Mouse (Mus musculus): ENCODE results near the gene Tmem121.
"Not testable (repeated sequence)": the region's sequence is repeated elsewhere in the genome, so short reads cannot be mapped to it uniquely, and the experiment has no call there.

Tmem121 gene

DNA sequence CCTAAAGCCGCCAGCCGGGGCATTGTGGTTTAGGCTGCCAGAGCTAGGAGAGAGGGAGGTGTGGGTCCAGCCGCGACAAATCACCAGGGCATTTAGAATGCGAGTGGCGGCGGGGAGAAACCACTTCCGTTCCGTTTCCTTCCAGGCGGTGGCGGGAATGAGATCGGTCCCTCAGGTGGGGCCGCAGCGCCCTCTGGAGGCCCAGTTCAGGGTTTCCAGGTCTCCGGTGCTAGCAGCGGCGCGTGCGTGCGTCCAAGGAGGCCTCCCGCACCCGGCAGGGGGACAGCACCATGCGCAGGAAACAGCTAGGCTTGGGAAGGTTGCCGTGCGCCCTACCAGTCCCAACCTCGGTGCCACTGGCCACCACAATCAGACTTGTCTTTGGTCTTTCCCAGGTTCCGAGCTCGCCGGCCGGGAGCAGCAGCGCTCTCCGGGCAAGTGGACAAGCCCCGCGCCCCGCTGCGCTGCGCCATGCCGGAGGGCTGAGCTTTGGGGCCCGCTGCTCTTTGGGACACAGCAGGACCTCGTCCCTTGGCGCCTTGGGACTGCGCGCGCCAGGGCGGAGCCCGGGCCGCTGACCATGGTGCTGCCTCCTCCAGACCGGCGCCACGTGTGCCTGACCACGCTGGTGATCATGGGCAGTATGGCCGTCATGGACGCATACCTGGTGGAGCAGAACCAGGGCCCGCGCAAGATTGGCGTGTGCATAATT lies 2.0 kb downstream of the Tmem121 start:
- peak; percentile 85 for DNase-seq (ENCODE audit: low spot score)

DNA sequence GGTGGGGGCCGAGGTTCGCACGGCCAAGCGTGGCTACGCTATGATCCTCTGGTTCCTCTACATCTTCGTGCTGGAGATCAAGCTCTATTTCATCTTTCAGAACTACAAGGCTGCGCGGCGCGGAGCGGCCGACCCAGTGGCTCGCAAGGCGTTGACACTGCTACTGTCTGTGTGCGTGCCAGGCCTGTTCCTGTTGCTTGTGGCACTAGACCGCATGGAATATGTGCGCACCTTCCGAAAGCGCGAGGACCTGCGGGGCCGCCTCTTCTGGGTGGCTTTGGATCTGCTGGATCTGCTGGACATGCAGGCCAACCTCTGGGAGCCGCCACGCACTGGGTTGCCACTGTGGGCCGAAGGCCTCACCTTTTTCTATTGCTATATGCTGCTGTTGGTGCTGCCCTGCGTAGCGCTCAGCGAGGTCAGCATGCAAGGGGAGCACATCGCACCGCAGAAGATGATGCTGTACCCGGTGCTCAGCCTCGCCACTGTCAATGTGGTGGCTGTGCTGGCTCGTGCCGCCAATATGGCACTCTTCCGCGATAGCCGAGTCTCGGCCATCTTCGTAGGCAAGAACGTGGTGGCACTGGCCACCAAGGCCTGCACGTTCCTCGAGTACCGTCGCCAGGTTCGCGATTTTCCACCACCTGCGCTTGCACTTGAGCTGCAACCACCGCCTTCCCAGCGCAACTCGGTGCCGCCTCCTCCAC lies 2.8 kb downstream of the Tmem121 start:
- DNase-seq (ENCODE audit: low spot score): peak; percentile 37

DNA sequence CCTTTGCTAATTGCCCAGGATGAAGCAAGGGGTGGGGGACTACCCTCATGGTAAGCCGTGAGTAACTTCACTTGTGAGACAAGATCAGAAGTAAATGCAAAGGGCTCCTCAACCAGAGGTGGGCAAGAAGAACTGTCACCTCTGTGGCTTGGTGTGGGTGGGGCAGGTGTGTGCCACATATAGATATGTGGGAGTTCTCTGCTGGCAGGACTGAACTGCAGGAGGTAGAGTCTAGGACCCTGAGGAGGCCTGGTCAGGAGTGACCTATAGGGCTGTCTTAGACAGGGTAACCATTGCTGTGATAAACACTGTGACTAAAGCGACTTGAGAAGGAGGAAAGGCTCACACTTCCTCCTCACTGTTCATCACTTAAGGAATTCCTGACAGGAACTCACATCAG lies 7.7 kb downstream of the Tmem121 start:
- no peak for DNase-seq (ENCODE audit: low spot score)

DNA sequence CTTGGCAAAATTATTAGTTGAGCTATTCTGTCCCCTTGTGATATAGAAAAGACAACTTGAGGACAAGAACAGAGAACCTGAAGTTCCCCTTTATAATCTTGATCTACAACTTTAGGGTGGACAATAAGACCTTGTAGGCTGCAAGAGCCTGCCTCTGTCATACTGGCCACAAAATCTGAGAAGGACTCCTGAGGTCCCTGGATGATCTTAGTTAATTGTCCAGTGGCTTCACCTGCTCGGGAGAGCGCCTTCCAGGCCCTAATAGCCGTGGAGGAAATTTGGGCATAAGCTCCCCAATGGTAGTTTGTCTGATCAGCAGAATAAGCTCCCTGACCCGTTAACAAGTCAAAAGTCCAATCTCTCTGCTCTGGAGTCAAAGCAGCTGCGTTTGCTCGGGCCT lies 13.4 kb downstream of the Tmem121 start:
- not testable (repeated sequence) for DNase-seq (ENCODE audit: low spot score)

DNA sequence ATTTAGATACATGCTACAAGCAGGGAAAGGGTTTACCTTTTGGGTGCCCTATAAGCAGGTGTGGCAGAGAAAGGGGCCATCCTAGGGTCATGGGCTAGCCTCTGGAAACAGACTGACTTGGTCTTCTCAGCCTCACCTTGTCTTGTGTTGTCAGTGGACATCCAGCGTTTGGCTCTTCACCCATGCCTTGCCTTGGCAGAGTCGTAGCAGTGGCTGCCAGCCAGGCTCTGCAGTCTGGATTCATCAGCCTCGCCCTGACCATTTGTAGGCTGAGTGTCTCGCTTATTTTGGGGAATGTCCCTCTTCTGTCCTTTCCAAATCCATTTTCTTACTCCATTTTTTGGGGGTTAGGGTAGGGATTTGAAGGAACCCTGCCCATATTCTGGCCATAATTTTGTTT lies 15.6 kb downstream of the Tmem121 start:
- peak; percentile 37 for DNase-seq (ENCODE audit: low spot score)

DNA sequence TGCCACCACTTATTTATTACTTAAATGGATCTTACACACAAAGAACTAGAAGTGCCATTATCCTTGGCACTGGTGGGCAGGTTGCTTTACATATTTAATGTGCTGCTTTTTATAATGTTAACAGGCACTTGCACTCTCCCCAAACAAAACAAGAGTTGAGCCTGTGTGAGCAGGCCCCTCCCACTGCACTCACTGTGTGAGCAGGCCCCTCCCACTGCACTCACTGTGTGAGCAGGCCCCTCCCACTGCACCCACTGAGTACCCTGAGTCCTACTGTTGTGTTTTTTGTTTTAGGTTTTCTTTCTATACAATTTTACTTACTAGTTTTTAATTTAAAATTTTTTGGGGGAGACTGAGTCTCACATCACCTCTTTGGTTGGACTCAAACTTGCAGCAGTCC lies 16.3 kb downstream of the Tmem121 start:
- peak; percentile 74 for DNase-seq (ENCODE audit: low spot score)

DNA sequence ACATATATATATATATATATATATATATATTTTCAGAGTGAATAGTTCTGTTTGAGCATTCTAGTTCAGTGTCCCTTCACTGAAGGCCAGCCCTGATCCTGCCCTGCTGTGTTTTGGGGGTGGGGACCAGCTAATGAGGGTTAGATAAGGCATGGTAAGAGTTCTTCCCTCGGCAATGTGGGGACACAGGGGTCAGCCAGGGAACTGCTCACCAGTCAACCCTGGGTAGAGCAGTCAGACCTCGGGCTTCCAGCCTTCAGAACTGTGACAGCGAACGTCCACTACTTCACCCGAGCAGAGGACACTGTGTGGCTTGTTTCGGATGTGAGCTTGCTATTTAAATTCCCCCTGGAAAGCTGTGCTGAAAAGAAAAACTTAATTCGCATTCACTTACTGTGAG lies 17.8 kb downstream of the Tmem121 start:
- no peak for DNase-seq (ENCODE audit: low spot score)

DNA sequence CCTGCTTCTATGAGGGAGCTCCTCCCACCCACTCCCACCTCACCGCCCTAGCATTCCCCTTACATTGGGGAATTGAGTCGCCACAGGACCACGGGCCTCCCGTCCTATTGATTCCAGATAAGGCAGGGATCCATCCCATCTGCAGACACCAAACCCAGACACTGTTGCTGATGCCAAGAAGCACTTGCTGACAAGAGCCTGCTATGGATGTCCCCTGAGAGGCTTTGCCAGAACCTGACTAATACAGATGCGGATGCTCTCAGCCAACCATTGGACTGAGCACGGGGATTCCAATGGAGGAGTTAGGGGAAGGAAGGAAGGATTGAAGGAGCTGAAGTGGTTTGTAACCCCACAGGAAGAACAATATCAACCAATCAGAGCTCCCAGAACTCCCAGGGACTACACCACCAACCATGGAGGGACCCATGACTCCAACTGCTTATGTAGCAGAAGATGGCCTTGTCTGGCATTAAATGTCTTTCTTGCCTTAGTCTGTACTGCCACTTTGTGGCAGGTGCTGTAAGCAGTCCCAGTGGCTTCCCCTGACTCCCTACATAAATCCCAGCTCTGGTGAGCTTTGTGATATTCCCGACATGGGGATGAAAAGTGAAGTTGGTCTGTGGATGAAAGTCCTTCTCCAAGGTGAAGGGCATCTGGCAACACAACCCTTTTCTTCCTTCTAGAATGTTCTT lies 19.7 kb downstream of the Tmem121 start:
- DNase-seq (ENCODE audit: low spot score): no peak

DNA sequence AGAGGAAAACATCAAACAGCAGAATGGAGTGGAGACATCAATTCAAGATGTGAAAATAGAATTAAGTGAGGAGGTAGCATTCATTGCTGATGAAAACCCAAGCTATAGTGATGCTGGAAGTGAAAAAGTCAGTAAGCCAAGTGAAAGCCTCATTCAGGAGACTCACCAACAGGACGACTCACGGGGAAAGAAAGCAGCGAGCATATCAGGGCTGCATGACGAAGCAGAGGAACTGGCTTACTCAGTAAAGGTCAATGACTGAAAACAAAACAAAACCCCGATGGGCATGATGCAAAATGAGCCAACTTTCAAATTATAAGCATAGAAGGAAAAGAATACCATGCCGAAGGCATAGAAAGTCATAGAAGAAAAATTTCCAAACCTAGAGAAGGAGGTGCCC lies 22.0 kb downstream of the Tmem121 start:
- DNase-seq (ENCODE audit: low spot score): no peak

DNA sequence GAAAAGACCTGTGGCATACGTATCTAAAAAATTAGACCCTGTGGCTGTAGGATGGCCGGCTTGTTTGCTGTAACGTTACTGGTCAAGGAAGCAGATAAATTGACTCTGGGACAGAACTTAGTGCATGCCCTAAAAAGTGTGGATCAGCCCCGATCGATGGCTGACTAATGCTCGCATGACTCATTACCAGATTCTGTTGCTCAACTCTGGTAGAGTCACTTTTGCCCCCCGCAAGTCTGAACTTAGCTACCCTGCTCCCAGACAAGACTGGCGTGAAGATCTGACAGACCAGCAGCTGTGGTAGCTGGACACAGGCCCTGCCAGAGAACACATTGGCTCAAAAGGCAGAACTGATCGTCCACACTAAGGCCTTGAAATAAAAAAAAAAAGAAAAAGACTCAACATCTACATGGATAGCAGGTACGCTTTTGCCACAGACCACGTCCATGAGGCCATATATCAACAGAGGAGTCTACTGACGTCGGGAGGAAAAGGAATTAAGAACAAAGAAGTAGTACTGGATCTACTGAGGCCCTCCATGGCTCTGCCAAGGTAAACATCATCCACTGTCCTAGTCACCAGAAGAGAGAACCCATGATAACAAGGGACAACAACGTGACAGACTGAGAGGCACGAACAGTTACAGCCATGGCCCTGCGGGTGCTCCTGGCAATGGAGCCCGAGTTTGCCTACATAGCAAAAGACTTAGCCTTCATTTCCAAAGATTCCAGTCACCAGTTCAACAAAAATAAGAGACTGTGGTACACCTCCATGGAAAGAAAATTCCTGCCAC lies 25.1 kb downstream of the Tmem121 start:
- DNase-seq (ENCODE audit: low spot score): no peak

DNA sequence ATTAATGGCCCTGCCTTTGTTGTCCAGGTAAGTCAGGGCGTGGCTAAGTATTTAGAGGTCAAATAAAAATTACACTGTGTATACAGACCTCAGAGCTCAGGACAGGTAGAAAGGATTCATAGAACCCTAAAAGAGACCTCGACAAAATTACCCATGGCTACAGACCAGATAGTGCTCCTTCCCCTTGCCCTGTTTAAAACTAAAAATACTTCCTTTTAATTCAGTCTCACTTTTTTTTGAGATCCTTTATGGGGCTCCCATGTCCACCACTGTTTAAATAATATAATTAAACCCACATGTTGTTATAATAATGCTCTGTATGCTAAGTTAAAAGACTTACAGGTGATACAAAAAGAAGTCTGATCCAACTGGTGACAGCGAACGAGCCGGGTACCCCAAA lies 26.0 kb downstream of the Tmem121 start:
- DNase-seq (ENCODE audit: low spot score): no peak

DNA sequence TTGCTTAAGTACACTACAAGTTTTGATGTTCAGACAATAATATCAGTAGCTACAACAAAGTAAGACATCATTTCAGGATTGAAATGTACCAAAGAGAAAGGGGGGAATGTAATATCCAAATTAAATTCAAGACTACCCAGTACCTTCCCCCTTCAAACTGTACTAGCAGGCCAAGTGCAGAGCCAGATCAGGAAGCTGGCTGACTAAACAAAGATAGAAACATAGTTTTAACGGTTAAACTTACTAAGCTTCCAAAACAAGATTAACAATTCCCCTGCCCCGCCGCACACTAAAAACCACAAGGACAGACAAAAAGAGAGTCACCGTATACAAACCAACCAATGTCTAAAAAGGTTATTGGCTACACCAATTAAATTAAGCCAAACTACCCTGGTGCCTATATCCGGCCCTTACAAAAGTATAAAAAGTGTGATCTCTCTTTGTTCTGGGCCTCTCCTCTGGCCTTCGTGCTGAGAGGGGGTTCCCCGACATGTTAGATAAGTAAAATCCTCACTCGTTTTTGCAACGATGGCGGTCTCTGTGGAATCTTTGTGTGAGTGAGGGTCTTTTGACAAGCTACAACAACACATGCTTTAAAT lies 26.7 kb downstream of the Tmem121 start:
- no peak for DNase-seq (ENCODE audit: low spot score)

DNA sequence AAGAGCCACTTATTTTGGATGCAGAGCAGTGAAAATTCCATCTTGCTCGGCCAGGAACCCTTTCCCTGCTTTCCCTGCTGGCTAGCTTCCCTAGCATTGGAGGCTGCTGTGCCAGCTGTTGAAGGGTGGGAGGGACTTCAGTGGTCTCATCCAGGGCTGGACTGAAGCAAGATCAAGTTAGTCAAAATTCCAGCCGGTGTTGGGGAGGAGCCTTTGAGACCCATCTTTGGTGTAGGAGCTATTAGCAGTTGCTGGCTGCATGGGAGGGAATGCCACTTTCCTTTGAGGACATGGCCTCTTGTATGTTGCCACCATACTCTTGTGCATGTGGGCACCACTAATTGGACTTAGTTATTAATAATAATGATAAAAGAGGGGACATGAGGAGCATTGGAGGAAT lies 27.5 kb downstream of the Tmem121 start:
- DNase-seq (ENCODE audit: low spot score): no peak

DNA sequence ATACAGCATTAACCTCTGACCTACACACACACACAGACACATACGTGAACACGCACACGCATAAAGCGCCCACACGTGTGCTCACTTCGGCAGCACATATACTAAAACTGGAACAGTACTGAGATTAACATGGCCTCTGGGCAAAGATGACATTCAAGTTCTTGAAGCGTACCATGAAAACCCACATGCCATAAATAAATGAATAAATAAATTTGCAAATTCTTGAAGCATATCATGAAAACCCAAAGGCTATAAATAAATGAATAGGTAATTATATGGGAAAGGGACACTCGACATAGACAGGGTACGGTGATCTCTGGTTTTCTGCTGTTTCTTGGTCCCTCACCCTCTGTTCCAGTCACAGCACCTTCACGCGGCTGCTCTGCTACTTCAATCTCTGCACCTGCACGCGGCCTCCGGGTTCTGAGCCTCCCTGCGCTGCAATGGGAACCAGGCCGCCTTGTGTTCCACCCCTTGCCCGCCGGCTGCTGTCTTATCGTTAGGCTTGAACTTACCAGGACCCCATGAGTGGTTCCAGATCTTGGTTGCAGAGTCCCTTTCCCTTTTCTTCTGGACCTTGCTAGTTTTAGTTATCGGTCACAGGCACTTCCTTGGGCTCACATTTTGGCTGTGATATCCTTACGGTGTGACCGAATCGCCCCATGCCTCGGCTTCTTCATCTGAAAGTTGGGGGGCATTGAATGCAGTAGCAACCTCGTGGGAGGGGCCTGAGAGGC lies 28.5 kb downstream of the Tmem121 start:
- DNase-seq (ENCODE audit: low spot score): no peak

DNA sequence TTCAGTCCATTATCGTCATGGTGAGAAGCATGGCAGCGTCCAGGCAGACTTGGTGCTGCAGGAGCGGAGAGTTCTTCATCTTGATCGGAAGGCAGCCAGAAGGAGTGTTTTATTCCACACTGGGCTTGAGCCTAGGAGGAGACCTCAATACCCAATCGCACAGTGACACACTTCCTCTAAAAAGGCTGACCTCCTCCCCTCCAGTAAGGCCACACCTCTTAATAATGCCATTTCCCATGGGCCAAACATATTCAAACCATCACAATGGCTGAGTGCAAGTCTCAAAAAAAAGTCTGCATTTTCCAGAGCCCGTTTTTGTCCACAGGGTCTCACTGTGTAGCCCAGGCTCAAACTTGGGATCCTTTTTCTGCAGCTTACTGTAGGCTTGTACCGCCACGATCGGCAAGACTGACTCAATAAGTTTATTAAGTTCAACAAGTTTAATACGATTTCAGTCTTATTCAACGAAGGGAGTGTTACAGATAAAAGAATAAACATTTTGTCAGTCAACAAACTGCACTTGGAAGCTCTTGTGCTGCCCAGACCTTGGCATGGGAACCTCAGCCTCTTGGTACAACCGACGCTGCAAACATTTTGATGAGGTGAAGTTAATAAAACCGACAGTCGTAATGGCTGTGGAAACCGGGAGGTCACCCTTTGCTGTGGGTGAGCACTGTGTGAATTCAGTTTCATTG lies 29.4 kb downstream of the Tmem121 start:
- no peak for DNase-seq (ENCODE audit: low spot score)

DNA sequence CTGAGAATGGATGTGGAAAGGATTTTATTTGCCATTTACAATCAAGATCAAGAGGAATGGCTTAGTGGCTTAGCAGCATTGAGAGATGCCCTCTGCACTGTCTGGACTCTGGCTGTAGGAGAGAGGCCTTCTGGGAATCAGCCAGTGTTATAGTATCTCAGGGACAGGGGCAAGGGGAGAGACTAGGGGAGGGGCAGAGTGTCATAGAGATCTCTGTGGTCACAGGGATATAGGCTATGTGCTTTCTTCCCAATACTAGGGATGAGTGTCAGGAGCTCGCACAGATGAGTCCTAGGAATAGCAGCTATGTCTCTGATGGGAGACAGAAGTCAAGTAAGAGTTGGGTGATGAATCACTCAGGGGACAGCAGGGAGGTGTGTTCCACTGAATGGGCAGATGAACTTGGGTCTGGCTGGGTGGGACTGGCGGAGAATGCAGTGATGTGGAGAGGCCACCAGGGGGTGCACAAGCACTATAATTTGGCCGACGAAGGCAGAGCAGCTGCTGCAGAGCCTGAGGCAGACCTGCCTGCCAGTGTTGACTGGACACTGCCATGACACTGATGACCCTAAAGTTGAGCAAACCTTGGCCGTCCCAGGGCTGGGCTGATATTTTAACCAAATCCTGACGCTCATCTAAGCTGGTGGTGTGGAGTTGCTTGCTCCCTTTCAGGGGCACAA lies 30.1 kb downstream of the Tmem121 start:
- peak; percentile 82 for DNase-seq (ENCODE audit: low spot score)

DNA sequence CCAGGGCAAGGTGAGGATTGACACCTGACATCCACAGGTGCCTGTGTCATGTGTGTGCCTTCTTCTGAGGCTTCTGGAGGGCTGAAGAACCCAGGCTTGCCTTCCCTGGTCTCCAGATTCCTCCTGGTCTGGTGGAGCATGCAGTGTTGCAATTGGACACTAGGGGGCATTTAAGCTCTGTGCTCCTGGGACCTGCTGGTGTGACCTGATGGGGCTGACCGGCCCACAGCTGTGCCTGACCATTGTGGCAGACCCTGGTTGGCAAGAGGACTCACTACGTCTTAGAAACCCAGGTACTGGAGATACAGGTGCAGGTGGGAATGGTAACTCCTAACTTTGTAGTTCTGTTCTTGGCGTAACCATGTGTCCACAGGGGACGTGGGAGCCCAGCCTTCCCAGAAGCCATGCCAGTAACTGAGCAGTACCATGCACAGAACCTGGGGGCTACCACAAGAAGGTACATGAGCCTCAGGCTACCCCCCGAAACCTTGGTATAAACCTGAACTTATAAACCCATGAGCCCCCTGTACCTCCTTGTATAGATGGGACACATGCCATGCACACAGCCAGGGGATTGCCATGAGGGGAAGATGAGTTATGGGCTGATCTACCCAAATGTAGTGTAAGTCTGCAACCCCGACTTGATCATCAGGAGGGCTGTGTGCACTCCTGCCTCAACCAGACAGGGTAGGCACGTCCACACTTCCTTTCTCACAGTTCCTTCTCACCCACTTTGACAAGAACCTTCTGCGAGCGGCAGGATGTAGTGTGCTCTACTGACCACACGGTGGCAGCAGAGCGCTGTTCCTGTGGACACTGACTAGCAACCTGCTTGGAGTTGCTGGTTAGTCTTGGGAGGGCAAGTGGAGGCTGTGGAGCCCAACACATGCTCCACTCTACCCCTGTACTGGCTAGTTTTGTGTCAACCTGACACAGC lies 31.8 kb downstream of the Tmem121 start:
- peak; percentile 79 for DNase-seq (ENCODE audit: low spot score)

DNA sequence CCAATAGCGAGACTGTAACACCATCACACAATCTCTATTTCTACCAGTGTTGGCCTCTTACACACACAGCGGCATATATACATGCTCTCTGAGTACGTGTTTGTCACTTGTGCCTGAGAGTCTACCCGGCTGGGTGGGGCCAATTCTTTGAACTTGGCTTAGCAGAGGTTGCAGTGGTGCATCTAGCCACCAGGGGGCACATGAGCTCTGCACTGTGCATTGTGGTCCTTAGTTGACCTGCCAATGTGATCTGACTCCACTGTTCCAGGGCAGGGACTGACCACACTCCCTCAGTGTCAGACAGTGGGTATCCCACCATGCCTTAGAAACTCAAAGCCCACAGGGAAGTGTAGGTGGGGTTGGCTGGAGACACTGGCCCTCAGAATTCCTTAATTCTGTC lies 34.1 kb downstream of the Tmem121 start:
- DNase-seq (ENCODE audit: low spot score): peak; percentile 66

DNA sequence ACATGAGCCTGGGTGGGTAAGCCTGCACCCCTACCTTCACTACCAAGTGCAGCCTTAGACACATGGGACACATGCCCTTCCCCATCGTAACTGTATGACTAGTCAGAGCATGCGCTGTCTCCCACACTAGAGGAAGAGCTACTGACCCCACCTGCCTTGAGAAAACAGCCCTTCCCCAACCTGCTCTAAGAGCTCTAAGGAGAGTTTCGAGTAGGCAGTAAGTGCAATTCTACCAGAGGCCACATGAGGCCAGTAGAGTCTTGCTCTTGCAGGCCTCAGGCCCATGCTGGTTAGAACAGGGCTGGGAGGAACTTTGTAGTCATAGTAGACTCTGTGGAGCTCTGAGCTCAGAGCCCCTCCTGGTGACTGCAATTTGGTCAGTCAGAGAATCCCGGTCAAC lies 34.7 kb downstream of the Tmem121 start:
- DNase-seq (ENCODE audit: low spot score): peak; percentile 77
